8 mouse cellular contexts compared by ENCODE assay signal in the genomic region with DNA sequence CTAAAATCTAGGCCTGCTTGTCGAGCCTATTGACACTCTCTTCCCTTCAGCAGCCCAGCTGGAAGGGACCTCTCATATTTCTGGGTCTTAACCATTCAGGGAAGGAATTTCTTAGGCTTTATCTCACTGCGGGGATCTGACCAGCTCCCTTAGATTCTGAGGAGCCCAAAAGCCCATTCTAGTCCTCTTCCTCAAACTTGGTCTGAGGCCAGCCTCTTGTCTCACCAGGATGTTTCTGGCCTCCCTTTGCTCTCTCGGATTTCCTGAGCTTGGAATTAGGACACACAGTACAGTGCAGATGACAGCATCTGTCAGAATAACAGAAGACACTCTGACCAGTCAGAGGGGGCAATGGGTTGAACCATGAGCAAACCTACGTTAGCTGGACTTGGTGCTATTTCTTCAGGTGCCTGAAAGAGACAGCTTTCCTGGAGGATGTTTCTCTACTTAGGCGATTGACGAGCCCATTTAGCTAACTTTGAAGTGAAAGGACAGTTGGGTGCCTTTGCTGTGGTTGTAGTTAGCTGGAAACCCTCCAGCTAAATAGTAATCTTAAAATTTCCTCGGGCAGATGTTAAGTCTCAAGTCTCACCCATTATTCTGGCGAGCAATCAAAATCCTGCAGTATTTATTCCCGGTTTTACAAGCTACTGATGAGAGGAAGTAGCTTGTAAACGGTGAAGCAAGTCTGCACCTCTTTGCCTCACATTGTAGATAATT. TPM values are rescaled to one million over a fixed set of nuclear protein-coding genes. Genes with fewer than 3 reads are reported as not detected.
DNase-seq lines count a peak whose midpoint lies in the region; ATAC-seq and TF ChIP-seq lines count a peak whose summit lies in the region.

No protein-coding gene starts in this region.

- no peaks in the 10 kb centered on the region for H3K27me3 ChIP-seq in E14TG2a.4 (ENCODE audit: insufficient read depth, low read length)
- no peaks in the 10 kb centered on the region for H3K27me3 ChIP-seq in forebrain, embryonic 15.5 days
- H3K27me3 ChIP-seq in hindbrain, postnatal 0 days (ENCODE audit: insufficient read depth, low read length) = no peaks in the 10 kb centered on the region
- no peaks in the 10 kb centered on the region for H3K27me3 ChIP-seq in liver, embryonic 15.5 days

- peaks cover 4% of the 10 kb centered on the region; the same call in 1 of the 2 replicates for H3K36me3 ChIP-seq in E14TG2a.4 (ENCODE audit: insufficient read depth, low read length)
- H3K36me3 ChIP-seq in forebrain, embryonic 15.5 days = no peaks in the 10 kb centered on the region
- H3K36me3 ChIP-seq in hindbrain, postnatal 0 days (ENCODE audit: insufficient read depth, low read length) = no peaks in the 10 kb centered on the region
- peaks cover 6% of the 10 kb centered on the region; the same call in 1 of the 2 replicates for H3K36me3 ChIP-seq in liver, embryonic 15.5 days (replicated peaks)

- H3K4me1 ChIP-seq in E14TG2a.4 (replicated peaks; ENCODE audit: low read depth, low read length) = peaks cover 20% of the 10 kb centered on the region
- peaks cover 29% of the 10 kb centered on the region for H3K4me1 ChIP-seq in forebrain, embryonic 15.5 days
- peaks cover 22% of the 10 kb centered on the region for H3K4me1 ChIP-seq in hindbrain, postnatal 0 days (ENCODE audit: insufficient read depth, low read length)
- peaks cover 27% of the 10 kb centered on the region for H3K4me1 ChIP-seq in liver, embryonic 15.5 days (replicated peaks)

- no peak for TF ChIP-seq CTCF in E14TG2a.4 (conservative IDR thresholded peaks at IDR 0.05; ENCODE audit: low read length)
- no peak for TF ChIP-seq CTCF in hindbrain, postnatal 0 days (IDR thresholded peaks at IDR 0.05; ENCODE audit: low read depth)

- intact Hi-C loops in left cerebral cortex, postnatal 14 days (cut with DNase I) = no loop called here

- H3K9ac ChIP-seq in forebrain, embryonic 15.5 days (replicated peaks) = peak overlapping the region; percentile 84
- peak overlapping the region; percentile 95; the same call in 1 of the 2 replicates for H3K9ac ChIP-seq in hindbrain, postnatal 0 days (replicated peaks; ENCODE audit: low read length)
- peak overlapping the region; percentile 83; the same call in 1 of the 2 replicates for H3K9ac ChIP-seq in liver, embryonic 15.5 days

- H3K9me3 ChIP-seq in E14TG2a.4 (ENCODE audit: low read length) = no peaks in the 10 kb centered on the region
- H3K9me3 ChIP-seq in forebrain, embryonic 15.5 days = no peaks in the 10 kb centered on the region
- H3K9me3 ChIP-seq in hindbrain, postnatal 0 days (ENCODE audit: low read length) = no peaks in the 10 kb centered on the region
- no peaks in the 10 kb centered on the region for H3K9me3 ChIP-seq in liver, embryonic 15.5 days (replicated peaks)

- no peak overlapping the region for H3K27ac ChIP-seq in forebrain, embryonic 15.5 days (replicated peaks)
- peak overlapping the region; percentile 28; the same call in 1 of the 2 replicates for H3K27ac ChIP-seq in hindbrain, postnatal 0 days
- H3K27ac ChIP-seq in liver, embryonic 15.5 days (replicated peaks) = no peak overlapping the region

- DNase-seq in NIH3T3 (ENCODE audit: low read depth) = peak; percentile 37
- DNase-seq in hindbrain, postnatal 0 days (ENCODE audit: low spot score) = no peak
- peak; percentile 14 for DNase-seq in skeletal muscle tissue, adult 2 months (ENCODE audit: low read depth, low spot score)
- DNase-seq in left cerebral cortex, postnatal 14 days (ENCODE audit: low spot score in 2 of 2) = no peak
- no peak for DNase-seq in spleen, adult 18-20 months

- 62% methylated on average over 10 of the region's 10 CpGs for WGBS in forebrain, embryonic 15.5 days
- WGBS in hindbrain, postnatal 0 days = 48% methylated on average over 10 of the region's 10 CpGs
- WGBS in liver, embryonic 15.5 days (ENCODE audit: insufficient replicate concordance) = 37% methylated on average over 10 of the region's 10 CpGs

- H3K4me3 ChIP-seq in E14TG2a.4 (replicated peaks; ENCODE audit: low read length) = peak overlapping the region; percentile 97
- peak overlapping the region; percentile 88 for H3K4me3 ChIP-seq in forebrain, embryonic 15.5 days
- H3K4me3 ChIP-seq in hindbrain, postnatal 0 days (ENCODE audit: low read length) = peak overlapping the region; percentile 97
- H3K4me3 ChIP-seq in liver, embryonic 15.5 days (replicated peaks) = peak overlapping the region; percentile 97

- no peak for ATAC-seq in forebrain, embryonic 15.5 days (replicated peaks)
- ATAC-seq in hindbrain, postnatal 0 days = no peak
- no peak for ATAC-seq in liver, embryonic 15.5 days (ENCODE audit: insufficient read depth)

- H3K4me2 ChIP-seq in forebrain, embryonic 15.5 days (replicated peaks) = peak overlapping the region; percentile 59
- H3K4me2 ChIP-seq in hindbrain, postnatal 0 days (ENCODE audit: low read depth, low read length) = peak overlapping the region; percentile 88
- H3K4me2 ChIP-seq in liver, embryonic 15.5 days = peak overlapping the region; percentile 97

RNA-seq across cellular contexts. Expression of gene Acadsb, which starts 1.0 kb away (rescaled TPM):
- 114 and 122 TPM in 2 replicates for polyA plus RNA-seq in forebrain, embryonic 15.5 days (2015; fragmentation: Nextera tagmentation; extraction: Ambion mirVana)
- total RNA-seq in hindbrain, postnatal 0 days (2014; rRNA removed) = 24.2 and 27.3 TPM in 2 replicates
- polyA plus RNA-seq in hindbrain, postnatal 0 days (2015; fragmentation: Nextera tagmentation; extraction: Ambion mirVana) = 76.1 and 82.8 TPM in 2 replicates
- polyA plus RNA-seq in liver, embryonic 15.5 days (2015; fragmentation: Nextera tagmentation; extraction: Ambion mirVana) = 33.3 and 35.8 TPM in 2 replicates
- total RNA-seq in left cerebral cortex, postnatal 14 days (2021) = 10 to 100 TPM; 68.4 to 68.8 TPM

RNA-seq across cellular contexts. Expression of gene Ikzf5, which starts 1.1 kb away (rescaled TPM):
- 15.9 and 17.3 TPM in 2 replicates for polyA plus RNA-seq in forebrain, embryonic 15.5 days (2015; fragmentation: Nextera tagmentation; extraction: Ambion mirVana)
- total RNA-seq in hindbrain, postnatal 0 days (2014; rRNA removed) = 14.3 and 16.1 TPM in 2 replicates
- polyA plus RNA-seq in hindbrain, postnatal 0 days (2015; fragmentation: Nextera tagmentation; extraction: Ambion mirVana) = 10.2 and 11.3 TPM in 2 replicates
- polyA plus RNA-seq in liver, embryonic 15.5 days (2015; fragmentation: Nextera tagmentation; extraction: Ambion mirVana) = 9.3 and 11.5 TPM in 2 replicates
- 10 to 100 TPM; 45.1 to 45.9 TPM for total RNA-seq in left cerebral cortex, postnatal 14 days (2021)

RNA-seq across cellular contexts. Expression of gene Pstk, which starts 40.4 kb away (rescaled TPM):
- 33.7 TPM in 2 replicates for polyA plus RNA-seq in forebrain, embryonic 15.5 days (2015; fragmentation: Nextera tagmentation; extraction: Ambion mirVana)
- 39.9 and 52.5 TPM in 2 replicates for total RNA-seq in hindbrain, postnatal 0 days (2014; rRNA removed)
- 53.5 and 55.8 TPM in 2 replicates for polyA plus RNA-seq in hindbrain, postnatal 0 days (2015; fragmentation: Nextera tagmentation; extraction: Ambion mirVana)
- polyA plus RNA-seq in liver, embryonic 15.5 days (2015; fragmentation: Nextera tagmentation; extraction: Ambion mirVana) = 19.1 and 19.9 TPM in 2 replicates
- total RNA-seq in left cerebral cortex, postnatal 14 days (2021) = 10 to 100 TPM; 40.9 to 49.8 TPM

RNA-seq across cellular contexts. Expression of gene 2310057M21Rik, which starts 48.8 kb away (rescaled TPM):
- polyA plus RNA-seq in forebrain, embryonic 15.5 days (2015; fragmentation: Nextera tagmentation; extraction: Ambion mirVana) = 21.9 and 24.2 TPM in 2 replicates
- total RNA-seq in hindbrain, postnatal 0 days (2014; rRNA removed) = 27.4 and 47.8 TPM in 2 replicates
- polyA plus RNA-seq in hindbrain, postnatal 0 days (2015; fragmentation: Nextera tagmentation; extraction: Ambion mirVana) = 20.3 and 26.2 TPM in 2 replicates
- polyA plus RNA-seq in liver, embryonic 15.5 days (2015; fragmentation: Nextera tagmentation; extraction: Ambion mirVana) = 7.2 and 8.6 TPM in 2 replicates
- total RNA-seq in left cerebral cortex, postnatal 14 days (2021) = 10 to 100 TPM; 21.7 to 26.0 TPM

Comparison
In these comparisons a context has a peak if more than half of its experiments do, and no peak if none do; other contexts are left out.
1. DNase-seq: peak in NIH3T3 (single experiment) and skeletal muscle tissue, adult 2 months (single experiment); none in hindbrain, postnatal 0 days (single experiment), left cerebral cortex, postnatal 14 days (0 of 2) and spleen, adult 18-20 months (0 of 2).
2. Peak in every context shown above with its lines, with median percentiles within 50 percentile points of each other: H3K4me3 ChIP-seq, H3K4me2 ChIP-seq and H3K9ac ChIP-seq.